Mouse (Mus musculus) liver, adult 2 months (tissue): Measurements from ENCODE around the gene Mapkbp1. TPM values are rescaled to one million over a fixed set of nuclear protein-coding genes. Genes with fewer than 3 reads are reported as not detected.

ENCODE experiments used
- DNase-seq: peaks from one replicate; pipeline ENCODE4 v3.0.0-alpha.2; 2011; ENCODE audit warnings: low read depth, low spot score; ENCODE audit errors: extremely low read depth
- H3K27ac ChIP-seq: fragments of 200-500 bp; replicated peaks from 2 replicates; pipeline ENCODE4 v1.5.1; 2012; ENCODE audit warnings: low read depth, mild to moderate bottlenecking, control low read depth, inconsistent platforms, low read length; ENCODE audit not compliant: insufficient read depth
- H3K27me3 ChIP-seq: fragments of 200-500 bp; 2 replicates; pipeline ENCODE4 v1.6.1; 2012; ENCODE audit warnings: mild to moderate bottlenecking, moderate library complexity, low read length, inconsistent platforms; ENCODE audit not compliant: control insufficient read depth, insufficient read depth
- H3K36me3 ChIP-seq: fragments of 200-500 bp; 2 replicates; pipeline ENCODE4 v1.6.1; 2012; ENCODE audit warnings: low read length, inconsistent platforms; ENCODE audit not compliant: control insufficient read depth, insufficient read depth
- H3K4me1 ChIP-seq: fragments of 200-500 bp; 2 replicates; pipeline ENCODE4 v1.6.1; 2011; ENCODE audit warnings: low read length; ENCODE audit not compliant: control insufficient read depth, insufficient read depth
- H3K4me3 ChIP-seq: fragments of 200-500 bp; 2 replicates; pipeline ENCODE4 v1.5.1; 2011; ENCODE audit warnings: low read depth, mild to moderate bottlenecking, control low read depth, low read length, moderate library complexity; ENCODE audit not compliant: insufficient read depth
- H3K79me2 ChIP-seq: fragments of 200-500 bp; 2 replicates; pipeline ENCODE4 v1.6.1; 2012; ENCODE audit warnings: inconsistent platforms, mild to moderate bottlenecking, low read length, moderate library complexity; ENCODE audit not compliant: control insufficient read depth, insufficient read depth
- H3K9ac ChIP-seq: fragments of 200-500 bp; 2 replicates; pipeline ENCODE4 v1.6.1; 2012; ENCODE audit warnings: low read depth, mild to moderate bottlenecking, control low read depth, inconsistent platforms, low read length
- CTCF ChIP-seq: fragments of 200-500 bp; IDR thresholded peaks from 2 replicates; pipeline ENCODE4 v1.5.1; 2011; ENCODE audit warnings: low read depth, low read length, control low read depth
- POLR2A ChIP-seq: fragments of 200-500 bp; IDR thresholded peaks from 2 replicates; pipeline ENCODE4 v1.6.1; 2011; ENCODE audit warnings: low read length, control low read depth; ENCODE audit not compliant: insufficient read depth; ENCODE audit errors: extremely low read depth
- WGBS: fragments of 180-500 bp; shearing (Covaris S2); methylation state at CpG from one replicate; pipeline ENCODE4 v1.1.7; 2018; 5-methylcytosine and 5-hydroxymethylcytosine counted together
- polyA plus RNA-seq: library from polyadenylated mRNA; depleted of rRNA; stranded (reverse); fragments of >200 nt; gene quantifications from 2 replicates; pipeline ENCODE4 v1.2.3, GENCODE M21; 2012; rRNA removed
- total RNA-seq: library from RNA; depleted of rRNA; stranded (reverse); fragments of >200 nt; gene quantifications from 2 replicates; pipeline ENCODE4 v1.2.3, GENCODE M21; 2014; rRNA removed

Mapkbp1 gene
- total and polyA plus RNA-seq, 2 experiments = 2.9 to 4.6 TPM

- TF ChIP-seq CTCF = peak; percentile 86
- TF ChIP-seq POLR2A = no peak
- Histone ChIP-seq H3K79me2 (no peaks in the 10 kb centered on the region), H3K4me3 (no peak overlapping the region), H3K27me3 (no peaks in the 10 kb centered on the region), H3K27ac (no peak overlapping the region), H3K9ac (no peak overlapping the region), H3K4me1 (no peaks in the 10 kb centered on the region), H3K36me3 (no peaks in the 10 kb centered on the region)
- WGBS = 57% methylated on average over 16 of the region's 16 CpGs
- DNase-seq = peak; percentile 41
Measured at GRCm38 (mm10) chr2:120068555-120069465, 96.3 kb downstream of the Mapkbp1 start.

DNA sequence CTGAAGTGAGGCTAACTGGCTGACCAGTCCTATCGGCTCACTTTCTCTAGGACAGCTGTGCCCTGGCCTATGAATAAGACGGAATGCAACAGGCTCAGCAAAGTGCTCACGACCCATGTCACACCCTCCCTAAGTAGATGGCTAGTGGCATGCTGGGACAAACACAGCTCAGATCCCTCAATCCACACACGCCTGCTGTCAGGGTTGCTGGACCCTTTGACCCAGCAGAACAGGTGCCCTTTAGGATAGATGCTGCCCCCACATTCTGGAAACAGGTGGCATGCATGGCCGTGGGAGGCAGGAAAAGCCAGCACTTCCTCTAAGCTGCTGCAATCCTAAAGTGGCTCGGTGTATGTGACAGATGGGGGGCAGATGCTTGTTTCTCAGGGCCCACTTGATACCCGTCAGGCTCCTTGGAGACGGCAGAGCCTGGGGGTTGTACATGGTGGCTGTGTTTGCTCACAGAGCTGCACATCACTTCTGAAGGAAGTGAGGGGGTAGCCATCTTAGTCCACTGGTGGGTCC lies 97.0 kb downstream of the Mapkbp1 start:
- Histone ChIP-seq H3K4me3 (no peak overlapping the region), H3K4me1 (no peaks in the 10 kb centered on the region), H3K27ac (no peak overlapping the region), H3K79me2 (no peaks in the 10 kb centered on the region), H3K36me3 (no peaks in the 10 kb centered on the region), H3K9ac (no peak overlapping the region), H3K27me3 (no peaks in the 10 kb centered on the region)
- no peak for DNase-seq
- TF ChIP-seq POLR2A (no peak), CTCF (no peak)
- 79% methylated on average over 8 of the region's 8 CpGs for WGBS

- no peak for TF ChIP-seq CTCF
- no peak for TF ChIP-seq POLR2A
- Histone ChIP-seq H3K27me3 (0 out of 2 replicates have a peak, but pooled peaks cover 5% of the 10 kb centered on the region), H3K4me1 (no peaks in the 10 kb centered on the region), H3K27ac (no peak overlapping the region), H3K9ac (no peak overlapping the region), H3K4me3 (no peak overlapping the region), H3K79me2 (no peaks in the 10 kb centered on the region), H3K36me3 (no peaks in the 10 kb centered on the region)
- no peak for DNase-seq
- 93% methylated on average over 4 of the region's 4 CpGs for WGBS
Measured at GRCm38 (mm10) chr2:120074096-120074495, 101.6 kb downstream of the Mapkbp1 start.

DNA sequence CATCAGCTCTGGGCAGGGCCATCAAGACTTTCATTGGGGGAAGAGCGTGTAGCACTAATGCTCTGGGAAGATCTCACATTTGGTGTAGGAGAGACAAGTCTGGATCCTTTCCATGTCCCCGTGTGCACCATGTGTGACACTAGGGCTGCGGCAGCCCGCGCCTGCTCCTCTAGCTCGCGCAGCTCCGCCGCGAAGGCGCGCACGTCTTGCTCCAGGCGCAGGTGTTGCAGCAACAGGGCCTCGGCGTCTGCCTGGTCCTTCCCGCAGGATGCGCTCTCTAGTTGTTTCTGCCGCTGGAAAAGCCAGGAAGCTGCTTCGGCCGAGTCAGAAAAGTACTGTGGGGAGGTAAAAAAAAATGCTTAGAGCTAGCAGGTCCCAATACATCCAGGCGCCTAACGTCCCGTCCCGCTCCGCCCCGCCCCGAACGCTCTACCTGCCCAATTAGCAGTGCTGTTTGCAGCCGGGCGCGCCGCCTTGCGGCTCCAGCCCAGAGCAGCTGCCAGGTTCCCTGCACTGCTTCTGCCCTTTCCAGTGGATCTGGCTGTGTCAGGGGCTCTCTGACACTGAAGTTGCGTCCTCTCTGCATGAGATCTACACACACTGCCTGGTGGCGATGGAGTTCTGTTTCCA lies 103.7 kb downstream of the Mapkbp1 start:
- TF ChIP-seq POLR2A (no peak), CTCF (peak; percentile 76)
- H3K4me3 ChIP-seq = peak overlapping the region; percentile 4; the same call in 1 of the 2 replicates
- H3K79me2 ChIP-seq = no peaks in the 10 kb centered on the region
- 6% methylated on average over 36 of the region's 36 CpGs for WGBS
- H3K27ac ChIP-seq = no peak overlapping the region
- H3K4me1 ChIP-seq = no peaks in the 10 kb centered on the region
- no peak overlapping the region for H3K9ac ChIP-seq
- peak; percentile 36 for DNase-seq
- H3K27me3 ChIP-seq = 0 out of 2 replicates have a peak, but pooled peaks cover 5% of the 10 kb centered on the region
- no peaks in the 10 kb centered on the region for H3K36me3 ChIP-seq

Other genes with a start within 250 kb of the Mapkbp1 start
- 0.65 and 1.8 TPM in 2 replicates for gene Itpka, start 230.4 kb upstream of the Mapkbp1 start, total RNA-seq
- gene Itpka, start 230.4 kb upstream of the Mapkbp1 start, polyA plus RNA-seq = 1.7 and 3.6 TPM in 2 replicates
- 0.07 TPM in 1 of 2 replicates, not detected in the other for gene Ltk, start 212.3 kb upstream of the Mapkbp1 start, total RNA-seq
- 0.10 and 0.66 TPM in 2 replicates for gene Ltk, start 212.3 kb upstream of the Mapkbp1 start, polyA plus RNA-seq
- 2.4 and 3.3 TPM in 2 replicates for gene Rpap1, start 185.2 kb upstream of the Mapkbp1 start, total RNA-seq
- 6.2 and 10.5 TPM in 2 replicates for gene Rpap1, start 185.2 kb upstream of the Mapkbp1 start, polyA plus RNA-seq
- gene Tyro3, start 175.0 kb upstream of the Mapkbp1 start, total RNA-seq = 0.18 and 0.34 TPM in 2 replicates
- gene Tyro3, start 175.0 kb upstream of the Mapkbp1 start, polyA plus RNA-seq = 0.14 and 0.39 TPM in 2 replicates
- gene Mga, start 75.5 kb upstream of the Mapkbp1 start, total RNA-seq = 22.0 and 30.4 TPM in 2 replicates
- 5.5 and 7.0 TPM in 2 replicates for gene Mga, start 75.5 kb upstream of the Mapkbp1 start, polyA plus RNA-seq
- gene Jmjd7, start 54.8 kb downstream of the Mapkbp1 start, total RNA-seq = 1.7 and 2.8 TPM in 2 replicates
- gene Jmjd7, start 54.8 kb downstream of the Mapkbp1 start, polyA plus RNA-seq = 4.6 and 6.5 TPM in 2 replicates
- 0.13 and 1.5 TPM in 2 replicates for gene Gm28042, start 54.8 kb downstream of the Mapkbp1 start, total RNA-seq
- 0.91 and 1.8 TPM in 2 replicates for gene Gm28042, start 54.8 kb downstream of the Mapkbp1 start, polyA plus RNA-seq
- 0.37 and 1.7 TPM in 2 replicates for gene Pla2g4b, start 60.7 kb downstream of the Mapkbp1 start, total RNA-seq
- gene Pla2g4b, start 60.7 kb downstream of the Mapkbp1 start, polyA plus RNA-seq = 2.0 and 2.4 TPM in 2 replicates
- 5.4 and 7.4 TPM in 2 replicates for gene Ehd4, start 181.9 kb downstream of the Mapkbp1 start, total RNA-seq
- gene Ehd4, start 181.9 kb downstream of the Mapkbp1 start, polyA plus RNA-seq = 2.7 and 2.9 TPM in 2 replicates